Mouse (Mus musculus): ENCODE measurements at regions not wholly inside any gene's neighbourhood (a gene's known extent, or its start where the extent isn't known, plus 50 kb on each side); places are given as distances from the start of the nearest gene placed in this dataset.

DNA sequence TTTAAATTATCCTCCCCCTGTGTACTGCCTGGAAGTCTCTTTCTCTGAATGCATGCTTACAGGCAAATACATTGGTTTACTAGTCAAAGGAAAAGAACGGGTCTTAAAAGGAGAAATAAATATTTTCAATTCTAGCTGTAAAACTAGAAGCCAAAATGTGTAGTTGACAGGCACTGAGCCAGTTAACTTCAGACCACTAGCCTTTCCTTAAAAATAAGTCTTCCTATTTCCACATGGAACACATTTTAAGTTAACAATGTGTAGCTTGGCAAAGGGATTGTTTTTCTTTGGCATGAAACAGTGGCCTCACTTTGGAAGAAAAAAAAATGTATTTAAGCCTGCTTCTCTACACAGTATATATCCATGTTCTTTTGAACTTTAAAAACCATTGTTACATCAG, 661.7 kb upstream of the Gm8797 start:
- TF ChIP-seq CTCF (IDR thresholded peaks at IDR 0.05; ENCODE audit: borderline replicate concordance, insufficient read depth, low read length) (no peak), POLR2A (IDR thresholded peaks at IDR 0.05; ENCODE audit: low read depth, low read length) (no peak)
